ENCODE assay signal across 16 mouse cellular contexts in genomic region chr10:99576301-99576700, GRCm38 (mm10).
"Had no signal": no experiment of that assay in that cellular context is flagged by ENCODE, and none has a peak within 500 bp of the region (broad histone marks: within the 10 kb centered on the region; RNA-seq: fewer than 3 reads in every experiment).

No protein-coding gene starts in this region.

- H3K4me1 ChIP-seq: liver, embryonic 13.5 days; liver, embryonic 15.5 days; lung, embryonic 15.5 days; stomach, embryonic 15.5 days had no signal

- H3K9ac ChIP-seq: liver, embryonic 13.5 days; liver, embryonic 15.5 days; liver, postnatal 0 days; lung, embryonic 15.5 days; midbrain, embryonic 12.5 days; neural tube, embryonic 12.5 days; stomach, embryonic 15.5 days had no signal

- H3K9me3 ChIP-seq: liver, embryonic 13.5 days; liver, embryonic 15.5 days; lung, embryonic 15.5 days; megakaryocyte, embryonic 14.5 days; midbrain, embryonic 12.5 days; neural tube, embryonic 12.5 days; stomach, embryonic 15.5 days had no signal

- H3K27me3 ChIP-seq: liver, embryonic 13.5 days; liver, embryonic 15.5 days; lung, embryonic 15.5 days; megakaryocyte, embryonic 14.5 days; neural tube, embryonic 12.5 days; stomach, embryonic 15.5 days had no signal

- DNase-seq: liver, embryonic 13.5 days; liver, postnatal 0 days; lung, adult 2 months; midbrain, embryonic 14.5 days; right cerebral cortex, postnatal 14 days; thymus, adult 2 months; thymus, postnatal 25 days; thymus, postnatal 4 days had no signal

- H3K4me2 ChIP-seq: liver, embryonic 13.5 days; liver, embryonic 15.5 days; lung, embryonic 15.5 days; midbrain, embryonic 12.5 days; neural tube, embryonic 12.5 days; stomach, embryonic 15.5 days had no signal

- H3K27ac ChIP-seq: liver, embryonic 13.5 days; liver, embryonic 15.5 days; lung, embryonic 15.5 days; macrophage; neural tube, embryonic 12.5 days; stomach, embryonic 15.5 days; stomach, postnatal 0 days had no signal

- H3K4me3 ChIP-seq: liver, embryonic 13.5 days; liver, embryonic 15.5 days; lung, embryonic 15.5 days; megakaryocyte, embryonic 14.5 days; midbrain, embryonic 12.5 days; neural tube, embryonic 12.5 days; stomach, embryonic 15.5 days had no signal

- ATAC-seq: liver, postnatal 0 days had no signal

- H3K36me3 ChIP-seq: liver, embryonic 13.5 days; liver, embryonic 15.5 days; lung, embryonic 15.5 days; midbrain, embryonic 12.5 days; neural tube, embryonic 12.5 days; stomach, embryonic 15.5 days had no signal
